Mouse (Mus musculus) myocyte (in vitro differentiated cells): ENCODE data around the gene Kxd1. TPM values are rescaled to one million over a fixed set of nuclear protein-coding genes. Genes with fewer than 3 reads are reported as not detected.

Experiments
- H3K27me3 ChIP-seq: one replicate; pipeline ENCODE4 v1.6.1; 2011; ENCODE audit not compliant: control insufficient read depth, insufficient read depth, insufficient read length
- H3K36me3 ChIP-seq: one replicate; pipeline ENCODE4 v1.6.1; 2011; ENCODE audit not compliant: control insufficient read depth, insufficient read depth
- H3K4me2 ChIP-seq: one replicate; pipeline ENCODE4 v1.6.1; 2011; ENCODE audit warnings: low read depth, control low read depth
- H3K4me3 ChIP-seq: one replicate; pipeline ENCODE4 v1.5.1; 2011; ENCODE audit warnings: mild to moderate bottlenecking, control low read depth, moderate library complexity
- H3K79me2 ChIP-seq: one replicate; pipeline ENCODE4 v1.6.1; 2011; ENCODE audit not compliant: control insufficient read depth, insufficient read depth
- H3ac ChIP-seq: one replicate; pipeline ENCODE4 v1.6.1; 2011; ENCODE audit not compliant: control insufficient read depth, insufficient read length
- CEBPB ChIP-seq: IDR thresholded peaks from 2 replicates; pipeline ENCODE4 v1.6.1; 2011; ENCODE audit warnings: mild to moderate bottlenecking, moderate library complexity; ENCODE audit not compliant: poor library complexity, insufficient read depth, severe bottlenecking
- E2F4 ChIP-seq: IDR thresholded peaks from one replicate; pipeline ENCODE4 v1.6.1; 2011; ENCODE audit warnings: mild to moderate bottlenecking, control low read depth, moderate library complexity; ENCODE audit not compliant: insufficient read depth
- MAX ChIP-seq: IDR thresholded peaks from one replicate; pipeline ENCODE4 v1.6.1; 2011; ENCODE audit warnings: low read depth, mild to moderate bottlenecking, control low read depth
- MYOD1 ChIP-seq, 3 experiments: IDR thresholded peaks; one replicate each; pipeline ENCODE4 v1.6.1; 2011; ENCODE audit warnings: control low read depth in 2 of 3, low read depth in 2 of 3, mild to moderate bottlenecking in 2 of 3, moderate library complexity in 1 of 3; ENCODE audit not compliant: insufficient read length in 2 of 3, control insufficient read depth in 1 of 3
- MYOG ChIP-seq, 3 experiments: IDR thresholded peaks; one replicate each; pipeline ENCODE4 v1.6.1; 2011; ENCODE audit warnings: control low read depth in 2 of 3, low read depth in 2 of 3, mild to moderate bottlenecking in 2 of 3; ENCODE audit not compliant: insufficient read length in 2 of 3, control insufficient read depth in 1 of 3, insufficient read depth in 1 of 3
- POLR2A ChIP-seq: IDR thresholded peaks from one replicate; pipeline ENCODE4 v1.6.1; 2011; ENCODE audit warnings: low read depth, mild to moderate bottlenecking, control low read depth, moderate library complexity; ENCODE audit not compliant: insufficient read length
- POLR2AphosphoS2 ChIP-seq: IDR thresholded peaks from one replicate; pipeline ENCODE4 v1.6.1; 2011; ENCODE audit warnings: low read depth, control low read depth; ENCODE audit not compliant: insufficient read length
- REST ChIP-seq: IDR thresholded peaks from one replicate; pipeline ENCODE4 v1.6.1; 2011; ENCODE audit warnings: mild to moderate bottlenecking, control low read depth, moderate library complexity; ENCODE audit not compliant: insufficient read depth, insufficient read length
- SRF ChIP-seq: IDR thresholded peaks from one replicate; pipeline ENCODE4 v1.6.1; 2011; ENCODE audit warnings: low read depth; ENCODE audit not compliant: control insufficient read depth, insufficient read length
- TCF12 ChIP-seq: IDR thresholded peaks from one replicate; pipeline ENCODE4 v1.6.1; 2011; ENCODE audit warnings: mild to moderate bottlenecking, control low read depth; ENCODE audit not compliant: poor library complexity, insufficient read depth, severe bottlenecking
- TCF3 ChIP-seq: IDR thresholded peaks from one replicate; pipeline ENCODE4 v1.6.1; 2011; ENCODE audit warnings: low read depth, control low read depth; ENCODE audit not compliant: insufficient read length
- USF1 ChIP-seq: IDR thresholded peaks from one replicate; pipeline ENCODE4 v1.6.1; 2011; ENCODE audit warnings: low read depth, mild to moderate bottlenecking, control low read depth, moderate library complexity
- polyA plus RNA-seq: library from polyadenylated mRNA; unstranded; fragments of >200 nt; fragmentation: generic; extraction: Trizol; gene quantifications from one replicate; pipeline ENCODE4 v1.2.1, GENCODE M21; 2012; ENCODE audit warnings: missing spikeins

Kxd1 gene
- polyA plus RNA-seq, 1 experiment = 73.8 TPM

GRCm38 (mm10) chr8:70549412-70550184 is 21.8 kb upstream of the Kxd1 start:
- no peaks in the 10 kb centered on the region for H3K27me3 ChIP-seq
- no peak overlapping the region for H3K4me2 ChIP-seq
- no peaks in the 10 kb centered on the region for H3K36me3 ChIP-seq
- no peak overlapping the region for H3ac ChIP-seq
- TF ChIP-seq USF1 (no peak), E2F4 (no peak), MYOD1 (IDR thresholded peaks at IDR 0.05; ENCODE audit: control insufficient read depth in 1 of 3, insufficient read length in 2 of 3, low read depth in 2 of 3) (no peak), REST (no peak), MYOG (IDR thresholded peaks at IDR 0.05; ENCODE audit: control insufficient read depth in 1 of 3, insufficient read depth in 1 of 3, insufficient read length in 2 of 3, low read depth in 2 of 3) (no peak), MAX (no peak), POLR2AphosphoS2 (no peak), POLR2A (no peak), TCF3 (no peak), CEBPB (no peak), SRF (no peak), TCF12 (no peak)
- H3K79me2 ChIP-seq = peaks cover 85% of the 10 kb centered on the region
- H3K4me3 ChIP-seq = no peak overlapping the region

GRCm38 (mm10) chr8:70547762-70548161 is 20.0 kb upstream of the Kxd1 start:
- H3K36me3 ChIP-seq = no peaks in the 10 kb centered on the region
- no peak overlapping the region for H3K4me2 ChIP-seq
- H3K27me3 ChIP-seq = no peaks in the 10 kb centered on the region
- no peak overlapping the region for H3K4me3 ChIP-seq
- no peak for TF ChIP-seq POLR2AphosphoS2
- TF ChIP-seq MYOG (IDR thresholded peaks at IDR 0.05; ENCODE audit: control insufficient read depth in 1 of 3, insufficient read depth in 1 of 3, insufficient read length in 2 of 3, low read depth in 2 of 3) = no peak
- TF ChIP-seq MAX = no peak
- no peak for TF ChIP-seq E2F4
- no peak for TF ChIP-seq USF1
- TF ChIP-seq POLR2A = no peak
- no peak for TF ChIP-seq SRF
- H3ac ChIP-seq = no peak overlapping the region
- peaks cover 92% of the 10 kb centered on the region for H3K79me2 ChIP-seq

DNA sequence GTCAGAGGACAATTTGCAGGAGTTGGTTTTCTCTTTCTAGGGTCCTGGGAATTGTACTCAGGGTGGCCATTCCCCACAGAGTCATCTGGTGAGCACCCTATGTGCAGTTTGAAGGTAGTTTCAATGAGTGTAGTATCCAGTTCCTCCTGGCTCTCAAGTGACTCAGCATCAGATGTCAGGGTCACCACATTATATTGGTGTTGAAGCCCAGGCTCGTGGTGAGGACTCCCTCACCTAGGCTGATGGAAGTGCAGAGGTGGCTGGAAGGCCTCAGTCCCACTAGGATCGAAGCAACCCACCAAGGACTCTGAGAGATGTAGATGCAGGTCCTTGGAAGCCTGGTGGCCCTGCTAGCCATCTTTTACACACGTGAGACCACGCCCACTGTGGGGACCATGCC is 18.7 kb upstream of the Kxd1 start:
- Histone ChIP-seq H3K4me3 (no peak overlapping the region), H3K36me3 (no peaks in the 10 kb centered on the region), H3K79me2 (peaks cover 92% of the 10 kb centered on the region), H3K27me3 (no peaks in the 10 kb centered on the region), H3ac (no peak overlapping the region), H3K4me2 (no peak overlapping the region)
- no peak for TF ChIP-seq SRF
- no peak for TF ChIP-seq REST
- no peak for TF ChIP-seq MYOD1 (IDR thresholded peaks at IDR 0.05; ENCODE audit: control insufficient read depth in 1 of 3, insufficient read length in 2 of 3, low read depth in 2 of 3)
- no peak for TF ChIP-seq USF1
- no peak for TF ChIP-seq TCF3
- no peak for TF ChIP-seq MYOG (IDR thresholded peaks at IDR 0.05; ENCODE audit: control insufficient read depth in 1 of 3, insufficient read depth in 1 of 3, insufficient read length in 2 of 3, low read depth in 2 of 3)
- no peak for TF ChIP-seq CEBPB
- TF ChIP-seq TCF12 = no peak
- TF ChIP-seq POLR2A = no peak
- no peak for TF ChIP-seq MAX
- no peak for TF ChIP-seq E2F4
- no peak for TF ChIP-seq POLR2AphosphoS2

- Histone ChIP-seq H3K79me2 (peaks cover 91% of the 10 kb centered on the region), H3K4me3 (no peak overlapping the region), H3K36me3 (no peaks in the 10 kb centered on the region), H3K4me2 (no peak overlapping the region), H3ac (no peak overlapping the region), H3K27me3 (no peaks in the 10 kb centered on the region)
- no peak for TF ChIP-seq MAX
- no peak for TF ChIP-seq SRF
- no peak for TF ChIP-seq MYOD1 (IDR thresholded peaks at IDR 0.05; ENCODE audit: control insufficient read depth in 1 of 3, insufficient read length in 2 of 3, low read depth in 2 of 3)
- TF ChIP-seq CEBPB = no peak
- TF ChIP-seq REST = no peak
- no peak for TF ChIP-seq E2F4
- no peak for TF ChIP-seq POLR2A
- TF ChIP-seq USF1 = no peak
- TF ChIP-seq TCF3 = no peak
- no peak for TF ChIP-seq MYOG (IDR thresholded peaks at IDR 0.05; ENCODE audit: control insufficient read depth in 1 of 3, insufficient read depth in 1 of 3, insufficient read length in 2 of 3, low read depth in 2 of 3)
- TF ChIP-seq POLR2AphosphoS2 = no peak
Observed at GRCm38 (mm10) chr8:70544200-70544687, 16.5 kb upstream of the Kxd1 start.

DNA sequence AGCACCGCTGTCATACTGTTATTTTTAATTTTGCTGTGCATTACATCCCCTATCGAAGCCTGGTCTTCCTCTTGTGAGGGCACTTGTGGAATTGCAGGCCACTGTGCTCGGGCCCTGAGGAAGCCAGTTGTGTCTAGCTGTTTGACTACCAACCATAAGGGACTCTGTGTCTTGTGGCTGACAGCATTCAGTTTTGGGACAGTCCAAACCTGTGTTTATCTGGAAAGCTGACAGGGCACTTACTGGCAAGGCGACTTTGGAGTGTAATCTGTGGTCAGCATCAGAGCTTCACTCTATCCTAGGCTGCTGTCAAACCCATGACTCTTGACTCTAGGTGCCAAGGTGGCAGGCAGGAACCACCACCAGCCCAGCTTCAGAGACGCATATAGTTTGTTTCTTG is 13.3 kb upstream of the Kxd1 start:
- Histone ChIP-seq H3K79me2 (peaks cover 61% of the 10 kb centered on the region), H3K4me3 (peak overlapping the region; percentile 91), H3ac (no peak overlapping the region), H3K36me3 (peaks cover 5% of the 10 kb centered on the region), H3K27me3 (no peaks in the 10 kb centered on the region), H3K4me2 (peak overlapping the region; percentile 97)
- no peak for TF ChIP-seq REST
- no peak for TF ChIP-seq SRF
- TF ChIP-seq MAX = no peak
- no peak for TF ChIP-seq POLR2A
- TF ChIP-seq E2F4 = no peak
- no peak for TF ChIP-seq CEBPB
- TF ChIP-seq MYOD1 (IDR thresholded peaks at IDR 0.05; ENCODE audit: control insufficient read depth in 1 of 3, insufficient read length in 2 of 3, low read depth in 2 of 3) = no peak
- TF ChIP-seq TCF12 = no peak
- no peak for TF ChIP-seq MYOG (IDR thresholded peaks at IDR 0.05; ENCODE audit: control insufficient read depth in 1 of 3, insufficient read depth in 1 of 3, insufficient read length in 2 of 3, low read depth in 2 of 3)
- no peak for TF ChIP-seq TCF3
- no peak for TF ChIP-seq POLR2AphosphoS2
- no peak for TF ChIP-seq USF1
